Mouse (Mus musculus) heart, postnatal 25 days (tissue): ENCODE data around the gene Fbxo11. TPM values are rescaled to one million over a fixed set of nuclear protein-coding genes. Genes with fewer than 3 reads are reported as not detected.

Experiments used
- DNase-seq: peaks from one replicate; pipeline ENCODE4 v3.0.0; 2022; ENCODE audit warnings: low spot score
- intact Hi-C: fragments of 180-260 bp; cut with DNase I; formaldehyde crosslinking; loops from one replicate; pipeline ENCODE4 v1.15.1; 2025
- total RNA-seq, 2 experiments: library from RNA; stranded (reverse); gene quantifications; 2 replicates each; pipeline ENCODE4 v1.2.3; 2021

Fbxo11 gene
- total RNA-seq, 2 experiments from 2014 or later = 29.8 to 37.3 TPM

DNA sequence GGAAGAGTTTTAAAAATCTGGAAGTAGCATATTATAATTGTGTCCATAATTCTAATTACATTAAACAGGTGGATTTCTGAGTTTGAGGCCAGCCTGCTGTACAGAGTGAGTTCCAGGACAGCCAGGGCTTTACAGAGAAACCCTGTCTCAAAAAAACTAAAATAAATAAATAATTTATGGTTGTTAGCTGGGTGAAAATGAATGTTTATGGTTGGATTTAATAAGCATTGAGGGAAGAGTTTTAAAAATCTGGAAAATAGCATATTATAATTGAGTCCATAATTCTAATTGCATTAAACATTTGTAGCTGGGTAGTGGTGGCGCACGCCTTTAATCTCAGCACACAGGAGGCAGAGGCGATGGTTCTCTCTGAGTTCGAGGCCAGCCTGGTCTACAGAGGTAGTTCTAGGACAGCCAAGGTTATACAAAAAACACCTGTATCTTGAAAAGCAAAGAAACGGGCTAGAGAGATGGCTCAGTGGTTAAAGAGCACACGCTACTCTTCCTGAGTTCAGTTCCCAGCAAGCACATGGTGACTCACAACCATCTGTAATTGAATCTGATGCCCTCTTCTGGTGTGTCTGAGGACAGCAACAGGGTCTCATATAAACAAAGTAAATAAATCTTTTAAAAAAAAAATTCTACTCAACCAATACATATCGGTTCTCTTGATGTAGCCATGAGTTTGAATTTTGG is 3.1 kb upstream of the Fbxo11 start:
- intact Hi-C loops = loop anchor here (10.0 kb wide), 1 partner anchor 377 kb away; the partner anchor contains the start of gene Foxn2

DNA sequence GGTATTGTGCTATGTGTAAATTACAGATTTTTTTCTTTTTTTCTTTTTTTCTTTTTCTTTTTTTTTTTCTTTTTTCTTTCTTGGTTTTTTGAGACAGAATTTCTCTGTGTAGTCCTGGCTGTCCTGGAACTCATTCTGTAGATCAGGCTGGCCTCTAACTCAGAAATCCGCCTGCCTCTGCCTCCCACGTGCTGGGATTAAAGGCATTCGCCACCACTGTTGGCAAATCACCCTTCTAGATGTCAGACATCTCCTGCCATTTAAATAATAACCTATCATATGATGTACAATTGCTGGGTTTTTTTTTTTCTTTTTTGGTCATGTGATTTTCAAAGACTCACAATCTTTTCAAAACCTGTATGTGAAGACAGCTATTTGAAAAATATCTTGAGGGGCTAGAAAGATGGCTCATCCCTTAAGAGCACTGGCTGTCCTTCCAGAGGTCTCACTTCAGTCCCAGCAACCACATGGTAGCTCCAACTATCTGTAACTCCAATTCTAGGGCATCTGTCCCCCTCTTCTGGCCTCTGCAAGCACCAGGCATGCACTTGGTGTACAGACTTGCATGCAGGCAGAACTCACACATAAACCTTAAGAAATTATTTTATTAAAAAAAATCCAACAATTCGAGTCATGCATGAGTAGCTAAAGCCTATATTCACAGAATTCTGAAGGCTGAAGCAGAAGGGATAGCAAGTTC is 2.3 kb upstream of the Fbxo11 start:
- intact Hi-C loops = loop anchor here (2.0 to 10.0 kb wide), 3 partner anchors 93 to 377 kb away; partner anchors contain the start of genes Foxn2 and Msh6
- no peak for DNase-seq

More for the DNA sequence above, 3.1 kb upstream of the Fbxo11 start:
- no peak for DNase-seq

GRCm38 (mm10) chr17:88066799-88067198 is 1.7 kb upstream of the Fbxo11 start:
- no peak for DNase-seq
- intact Hi-C loops = loop anchor here (2.0 to 10.0 kb wide), 3 partner anchors 92 to 378 kb away; partner anchors contain the start of genes Foxn2 and Msh6

DNA sequence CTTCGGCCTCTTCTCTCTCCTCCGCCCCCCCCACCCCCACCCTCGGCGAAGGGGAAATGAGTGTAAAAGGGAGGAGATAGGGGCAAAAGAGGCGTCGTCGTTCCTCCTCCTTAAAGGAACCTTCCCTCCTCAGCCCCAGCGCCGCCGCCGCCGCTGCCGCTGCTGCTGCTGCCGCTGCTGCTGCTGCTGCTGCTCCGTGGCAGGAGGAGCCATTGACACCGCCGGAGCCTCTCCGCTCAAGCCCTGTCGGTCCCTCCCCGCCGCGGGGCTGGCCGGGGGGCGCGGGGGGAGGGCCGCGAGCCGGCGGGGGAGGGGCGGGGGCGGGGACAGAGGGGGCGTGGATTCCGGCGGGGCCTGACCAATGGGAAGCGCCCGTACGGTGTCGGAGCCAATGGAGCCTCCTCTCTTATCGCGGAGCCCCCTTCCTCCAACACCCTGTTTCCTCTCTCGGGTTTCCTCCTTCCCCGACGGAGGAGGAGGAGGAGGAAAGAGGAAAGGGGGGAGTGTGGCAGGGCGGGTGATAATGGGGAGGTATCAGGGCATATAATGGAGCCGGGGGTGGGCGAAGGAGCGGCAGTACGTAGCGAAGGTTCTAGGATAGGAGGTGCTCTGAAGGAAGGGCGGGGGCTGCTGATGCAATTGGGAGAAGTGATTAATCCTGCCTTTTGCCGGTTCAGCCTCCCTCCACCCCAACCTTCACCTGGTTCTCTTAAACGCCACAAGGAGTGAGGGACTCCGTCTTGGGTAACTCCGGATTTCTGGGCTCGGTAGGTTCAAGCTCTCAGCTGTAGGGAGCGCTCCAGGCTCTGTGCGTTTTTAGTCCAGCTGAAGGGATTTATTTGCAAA is 933 bp upstream of the Fbxo11 start:
- intact Hi-C loops = loop anchor here (2.0 to 10.0 kb wide), 4 partner anchors 39 to 379 kb away; partner anchors contain the start of genes Foxn2 and Msh6
- DNase-seq = peak; percentile 89

DNA sequence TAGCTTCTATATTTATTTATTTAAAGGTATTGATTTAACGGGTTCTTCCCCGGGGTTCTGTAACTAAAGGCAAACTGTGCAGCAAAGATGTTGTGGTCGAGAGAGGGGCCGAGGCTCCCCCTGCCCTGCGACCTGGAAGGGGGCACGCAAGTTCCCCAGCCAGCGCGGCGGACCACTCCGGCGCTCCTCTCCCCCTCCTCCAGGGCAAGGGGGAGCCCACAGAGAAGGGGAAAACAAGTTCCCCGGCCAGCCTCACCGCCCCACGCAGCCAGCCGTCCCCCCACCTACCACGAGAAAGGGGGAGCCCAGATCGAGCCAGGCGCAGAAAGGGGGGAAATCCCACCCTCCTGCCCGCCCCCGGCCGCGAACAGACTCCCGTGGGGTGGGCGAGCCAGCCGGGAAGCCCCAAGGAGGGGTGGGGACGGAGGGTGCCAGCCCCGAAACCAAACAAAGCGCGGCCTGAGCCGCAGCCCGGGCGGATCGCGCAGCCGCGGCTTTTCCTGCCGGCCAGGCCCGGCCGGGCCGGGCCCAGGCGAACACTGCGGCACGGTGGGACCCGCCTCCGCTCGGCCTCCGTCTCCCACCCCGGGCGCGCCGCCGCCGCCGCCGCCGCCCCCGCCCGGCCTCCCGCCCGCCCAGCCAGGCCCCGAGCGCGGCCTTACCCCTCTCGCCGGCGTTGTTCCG is 602 bp downstream of the Fbxo11 start:
- intact Hi-C loops = loop anchor here (2.0 to 10.0 kb wide), 2 partner anchors 38 to 380 kb away; partner anchors contain the start of gene Foxn2
- peak; percentile 37 for DNase-seq

GRCm38 (mm10) chr17:88063980-88064346 is 1.1 kb downstream of the Fbxo11 start:
- intact Hi-C loops = loop anchor here (2.0 to 10.0 kb wide), 2 partner anchors 37 to 381 kb away; partner anchors contain the start of gene Foxn2

GRCm38 (mm10) chr17:88062860-88063580 is 2.1 kb downstream of the Fbxo11 start:
- intact Hi-C loops = loop anchor here (10.0 kb wide), 1 partner anchor 382 kb away; the partner anchor contains the start of gene Foxn2
- no peak for DNase-seq

More at GRCm38 (mm10) chr17:88063980-88064346, 1.1 kb downstream of the Fbxo11 start:
- DNase-seq = peak; percentile 29

- intact Hi-C loops = loop anchor here (10.0 kb wide), 1 partner anchor 383 kb away; the partner anchor contains the start of gene Foxn2
- no peak for DNase-seq
These were observed 3.1 kb downstream of the Fbxo11 start for GRCm38 (mm10) chr17:88061942-88062341.

- intact Hi-C loops = no loop called here
These were observed 6.8 kb downstream of the Fbxo11 start for GRCm38 (mm10) chr17:88058280-88058679.

DNA sequence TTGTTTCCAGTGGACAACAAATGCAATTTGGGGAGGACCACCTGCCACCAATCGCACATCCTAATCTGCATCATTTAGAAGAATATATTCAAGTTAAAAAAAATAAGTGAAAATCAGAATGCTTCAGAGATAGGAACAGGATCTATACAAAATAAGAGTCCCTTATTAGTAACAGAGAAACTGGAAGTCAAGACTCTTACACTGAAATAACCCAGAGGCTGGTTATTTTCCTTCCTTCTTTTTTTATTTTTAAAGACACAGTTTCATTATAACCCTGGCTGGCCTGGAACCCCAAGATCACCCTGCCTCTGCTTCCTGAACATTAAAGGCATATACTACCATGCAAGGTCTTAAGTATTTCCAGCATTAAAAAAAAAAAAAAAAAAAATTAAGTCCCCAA is 7.2 kb downstream of the Fbxo11 start:
- no peak for DNase-seq
- intact Hi-C loops = no loop called here

More at GRCm38 (mm10) chr17:88058280-88058679, 6.8 kb downstream of the Fbxo11 start:
- DNase-seq = no peak

DNA sequence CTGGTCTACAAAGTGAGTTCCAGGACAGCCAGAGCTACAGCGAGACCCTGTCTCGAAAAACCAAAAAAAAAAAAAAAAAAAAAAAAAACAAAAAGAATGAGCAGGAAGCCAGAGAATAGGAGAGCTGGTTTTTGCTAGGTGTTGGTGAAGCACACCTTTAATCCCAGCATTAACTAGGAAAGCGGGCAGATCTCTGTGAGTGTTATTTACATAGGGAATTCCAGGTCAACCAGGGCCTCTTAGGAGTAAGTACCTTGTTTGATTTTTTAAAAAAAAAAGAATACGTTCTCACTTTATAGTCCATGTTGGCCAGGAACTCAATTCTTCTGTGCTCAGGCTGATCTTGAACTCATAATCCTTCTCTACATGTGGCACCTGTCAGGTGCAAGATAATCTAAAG is 13.4 kb downstream of the Fbxo11 start:
- intact Hi-C loops = no loop called here
- DNase-seq = no peak

- intact Hi-C loops = no loop called here
- no peak for DNase-seq
These were observed 14.2 kb downstream of the Fbxo11 start for GRCm38 (mm10) chr17:88050892-88051291.

DNA sequence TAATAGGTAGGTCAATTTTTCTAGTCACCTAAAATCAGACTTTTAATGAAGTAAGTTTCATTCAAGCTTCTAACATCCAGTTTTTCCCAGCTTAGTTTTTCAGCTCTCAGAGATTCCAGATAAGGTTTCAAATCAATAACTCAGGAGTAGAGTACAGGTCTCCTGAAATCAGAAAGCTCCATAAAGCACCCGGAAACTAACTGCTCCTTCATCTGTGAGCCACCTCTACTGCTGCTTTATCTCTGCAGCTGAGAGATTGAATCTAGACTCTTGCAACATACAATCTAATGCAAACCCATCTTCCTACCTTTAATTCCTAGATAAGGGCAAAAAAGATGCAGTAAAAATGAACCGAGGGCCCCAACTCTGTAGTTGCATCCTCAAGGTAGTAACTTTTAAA is 14.8 kb downstream of the Fbxo11 start:
- intact Hi-C loops = no loop called here
- DNase-seq = no peak

DNA sequence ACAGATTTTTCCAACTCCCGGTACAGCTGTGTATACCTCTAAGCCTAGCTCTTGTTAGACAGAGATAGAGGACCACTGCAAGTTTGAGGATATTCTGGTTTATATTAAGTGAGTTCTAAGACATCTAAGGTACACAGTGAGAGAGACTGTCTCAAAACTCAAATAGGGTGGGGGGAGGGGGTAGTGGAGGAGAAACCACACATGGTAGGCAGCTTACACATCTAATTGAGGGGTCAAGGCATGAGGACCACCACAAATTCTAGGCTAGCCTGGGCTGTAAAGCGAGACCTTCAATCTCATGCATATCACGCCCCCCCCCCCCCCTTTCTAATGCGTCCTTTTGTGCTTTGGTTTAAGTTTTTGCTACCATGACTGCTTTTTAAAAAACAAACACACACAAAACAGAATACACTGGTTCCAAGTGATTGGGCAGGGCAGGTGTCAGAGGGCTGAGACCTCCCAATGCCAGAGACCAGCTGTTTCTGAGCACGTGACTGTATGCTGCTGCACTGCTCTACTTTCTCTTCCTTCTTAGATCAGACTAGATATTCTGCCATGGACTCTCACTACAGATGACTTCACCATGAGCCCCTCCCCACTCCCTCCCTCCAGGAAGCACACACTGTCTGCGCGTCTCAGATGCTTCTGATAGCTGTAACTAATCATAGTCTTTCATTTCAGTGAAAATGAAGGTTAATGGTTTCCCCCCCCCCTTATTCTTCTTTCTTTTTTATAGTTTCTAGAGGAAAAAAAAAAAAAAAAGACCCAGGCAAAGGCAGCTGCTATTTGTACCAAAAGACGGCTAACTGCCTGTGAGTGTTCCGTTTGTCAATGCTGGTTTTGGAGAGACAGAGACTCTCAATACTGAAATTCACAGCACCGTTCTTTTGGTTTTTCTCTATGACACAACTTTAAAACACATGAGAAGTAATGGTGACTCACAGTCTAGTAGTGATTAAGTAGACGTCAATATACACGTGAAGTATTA is 22.7 kb downstream of the Fbxo11 start:
- DNase-seq = no peak
- intact Hi-C loops = no loop called here

DNA sequence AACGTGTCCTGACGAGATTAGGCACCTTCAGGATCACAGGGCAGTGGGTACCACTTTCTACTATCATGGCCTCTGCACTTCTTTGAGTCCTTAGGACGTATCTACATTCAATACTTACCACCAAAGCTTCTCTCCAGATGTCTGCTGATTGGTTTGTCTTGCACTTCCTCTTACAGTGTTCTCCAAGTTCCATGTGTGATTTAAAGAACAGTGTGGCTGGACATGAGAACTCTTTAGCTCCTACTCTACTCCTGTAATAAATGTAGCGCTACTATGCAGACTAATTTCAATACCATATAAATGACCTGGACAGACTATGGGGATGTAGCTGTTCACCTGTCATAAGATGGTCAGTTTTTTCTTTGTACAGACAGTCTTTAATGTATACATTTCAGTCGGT is 24.3 kb downstream of the Fbxo11 start:
- DNase-seq = no peak
- intact Hi-C loops = no loop called here

- DNase-seq = no peak
- intact Hi-C loops = no loop called here
These were observed 30.7 kb downstream of the Fbxo11 start for GRCm38 (mm10) chr17:88034418-88034817.

GRCm38 (mm10) chr17:88031755-88032154 is 33.3 kb downstream of the Fbxo11 start:
- intact Hi-C loops = no loop called here
- DNase-seq = no peak
